Comparison of ENCODE assay signal across 8 mouse cellular contexts in genomic region chr11:82914711-82915352, GRCm38 (mm10). TPM values are rescaled to one million over a fixed set of nuclear protein-coding genes. Genes with fewer than 3 reads are reported as not detected.
A peak's percentile ranks its signal among the peaks of the same experiment; 100 is the strongest.
DNase-seq lines count a peak whose midpoint lies in the region; ATAC-seq and TF ChIP-seq lines count a peak whose summit lies in the region.

No protein-coding gene starts in this region.

- no peak for TF ChIP-seq POLR2A in MEL (IDR thresholded peaks at IDR 0.05; ENCODE audit: control insufficient read depth in 1 of 2, insufficient read depth in 1 of 2, low read depth in 1 of 2, low read length in 2 of 2, poor library complexity in 1 of 2)

- peak overlapping the region; percentile 45 for H3K4me2 ChIP-seq in forebrain, embryonic 14.5 days (ENCODE audit: low read length)
- H3K4me2 ChIP-seq in lung, embryonic 16.5 days (ENCODE audit: low read depth, low read length), result peak overlapping the region; percentile 50

- H3K79me2 ChIP-seq in MEL (ENCODE audit: control insufficient read depth, insufficient read depth, low read length, poor library complexity), result no peaks in the 10 kb centered on the region

- TF ChIP-seq RAD21 in MEL (IDR thresholded peaks at IDR 0.05; ENCODE audit: low read depth, low read length), result no peak; the same call in none of the 2 replicates

- no peaks in the 10 kb centered on the region for H3K36me3 ChIP-seq in MEL (ENCODE audit: control insufficient read depth in 1 of 2, insufficient read depth in 2 of 2, low read length in 2 of 2)
- no peaks in the 10 kb centered on the region for H3K36me3 ChIP-seq in forebrain, embryonic 14.5 days (ENCODE audit: control insufficient read depth, insufficient read depth, low read length)
- no peaks in the 10 kb centered on the region for H3K36me3 ChIP-seq in lung, embryonic 16.5 days (ENCODE audit: control insufficient read depth, insufficient read depth, low read length)

- no peak for TF ChIP-seq EP300 in MEL (IDR thresholded peaks at IDR 0.05; ENCODE audit: low read depth in 1 of 2, low read length in 2 of 2)

- H3K4me1 ChIP-seq in MEL (ENCODE audit: control insufficient read depth in 1 of 2, insufficient read depth in 2 of 2, low read length in 2 of 2), result 0 out of 4 replicates have a peak, but pooled peaks cover 0 to 2% of the 10 kb centered on the region in 2 experiments
- no peaks in the 10 kb centered on the region for H3K4me1 ChIP-seq in forebrain, embryonic 14.5 days (ENCODE audit: control insufficient read depth, insufficient read depth, low read length)
- peaks cover 4% of the 10 kb centered on the region; the same call in 1 of the 2 replicates for H3K4me1 ChIP-seq in lung, embryonic 16.5 days (replicated peaks; ENCODE audit: control insufficient read depth, insufficient read depth, low read length)

- peak overlapping the region; percentile 24 to 34; a peak in 3 of 4 replicates for H3K4me3 ChIP-seq in MEL (ENCODE audit: control insufficient read depth in 1 of 2, insufficient read depth in 1 of 2, low read depth in 2 of 2, low read length in 2 of 2)
- H3K4me3 ChIP-seq in forebrain, embryonic 14.5 days (ENCODE audit: low read depth, low read length), result no peak overlapping the region
- peak overlapping the region; percentile 15; the same call in 1 of the 2 replicates for H3K4me3 ChIP-seq in lung, embryonic 16.5 days (ENCODE audit: low read length)

- WGBS in forebrain, embryonic 14.5 days, result 8% methylated on average over 16 of the region's 16 CpGs
- 4% methylated on average over 16 of the region's 16 CpGs for WGBS in lung, embryonic 16.5 days

- peaks cover 0 to 2% of the 10 kb centered on the region in 2 experiments; a peak in 2 of 4 replicates for H3K27me3 ChIP-seq in MEL (ENCODE audit: control insufficient read depth in 1 of 2, insufficient read depth in 2 of 2, low read length in 2 of 2)
- H3K27me3 ChIP-seq in forebrain, embryonic 14.5 days (replicated peaks; ENCODE audit: control insufficient read depth, insufficient read depth, low read length), result no peaks in the 10 kb centered on the region
- peaks cover 2% of the 10 kb centered on the region; the same call in 1 of the 2 replicates for H3K27me3 ChIP-seq in lung, embryonic 16.5 days (ENCODE audit: control insufficient read depth, insufficient read depth, low read depth, low read length)

- H3K27ac ChIP-seq in MEL (ENCODE audit: control insufficient read depth, low read depth, low read length), result no peak overlapping the region
- H3K27ac ChIP-seq in forebrain, embryonic 14.5 days (ENCODE audit: low read depth, low read length), result no peak overlapping the region
- H3K27ac ChIP-seq in lung, embryonic 16.5 days (ENCODE audit: low read length), result no peak overlapping the region

- peak; percentile 62; the same call in 1 of the 2 replicates for ATAC-seq in forebrain, embryonic 14.5 days
- peak; percentile 72 to 80 for ATAC-seq in hematopoietic stem cell, adult 5-6 weeks (replicated peaks in 1 of 2; ENCODE audit: insufficient read depth in 1 of 2, low FRiP score in 2 of 2, low TSS enrichment in 1 of 2, low read depth in 1 of 2, poor library complexity in 2 of 2, severe bottlenecking in 2 of 2)
- ATAC-seq in lung, embryonic 16.5 days (ENCODE audit: low read depth), result peak; percentile 63

- no peaks in the 10 kb centered on the region for H3K9me3 ChIP-seq in MEL (replicated peaks; ENCODE audit: insufficient read depth, low read length)
- H3K9me3 ChIP-seq in forebrain, embryonic 14.5 days (replicated peaks; ENCODE audit: control insufficient read depth, low read length), result no peaks in the 10 kb centered on the region
- H3K9me3 ChIP-seq in lung, embryonic 16.5 days (ENCODE audit: control insufficient read depth, low read length), result no peaks in the 10 kb centered on the region

- no peak overlapping the region for H3K9ac ChIP-seq in MEL (ENCODE audit: control insufficient read depth, low read depth, low read length, poor library complexity, severe bottlenecking)
- peak overlapping the region; percentile 43 for H3K9ac ChIP-seq in forebrain, embryonic 14.5 days (ENCODE audit: low read length)
- H3K9ac ChIP-seq in lung, embryonic 16.5 days (ENCODE audit: low read length), result no peak overlapping the region

- TF ChIP-seq CTCF in MEL (IDR thresholded peaks at IDR 0.05 in 2 of 3, conservative IDR thresholded peaks at IDR 0.05 in 1 of 3; ENCODE audit: control insufficient read depth in 1 of 3, insufficient read depth in 1 of 3, low read depth in 2 of 3, low read length in 3 of 3, poor library complexity in 1 of 3, severe bottlenecking in 1 of 3), result peak; percentile 97 to 100 (median 99)

- peak; percentile 87 for DNase-seq in MEL (ENCODE audit: low read depth, low spot score)
- DNase-seq in cerebellum, adult 11 months, result peak; percentile 63
- peak; percentile 85 for DNase-seq in forebrain, embryonic 14.5 days (ENCODE audit: low spot score)
- DNase-seq in layer of hippocampus, adult 8-10 months (ENCODE audit: low spot score in 2 of 2), result peak; percentile 43 to 66
- DNase-seq in ovary, postnatal 36 days (ENCODE audit: low spot score), result peak; percentile 74
- peak; percentile 79 for DNase-seq in thymus, postnatal 25 days

TF ChIP-seq in MEL, 35 proteins besides CTCF, POLR2A, EP300 and RAD21:
- 0 out of 2 replicates have a peak, but pooled peaks have one; percentile 12 for TF ChIP-seq TBP (IDR thresholded peaks at IDR 0.05; ENCODE audit: low read depth, low read length)
- TF ChIP-seq ZNF384 (IDR thresholded peaks at IDR 0.05; ENCODE audit: low read depth, low read length), result no peak
- TF ChIP-seq ZC3H11A (IDR thresholded peaks at IDR 0.05; ENCODE audit: low read depth, low read length), result peak; percentile 99
- TF ChIP-seq SIN3A (IDR thresholded peaks at IDR 0.05; ENCODE audit: low read length), result peak; percentile 46; the same call in 1 of the 2 replicates
- TF ChIP-seq GATA1 (IDR thresholded peaks at IDR 0.05; ENCODE audit: low read depth, low read length), result peak; percentile 68
- 0 out of 2 replicates have a peak, but pooled peaks have one; percentile 32 for TF ChIP-seq MYC (IDR thresholded peaks at IDR 0.05; ENCODE audit: low read depth, low read length)
- no peak for TF ChIP-seq MAFK (IDR thresholded peaks at IDR 0.05; ENCODE audit: borderline replicate concordance, low read depth, low read length)
- peak; percentile 99 for TF ChIP-seq SMC3 (IDR thresholded peaks at IDR 0.05; ENCODE audit: low read depth, low read length)

RNA-seq across cellular contexts. Expression of gene Unc45b, which starts 4.5 kb away (rescaled TPM):
- 0.08 TPM in 1 of 2 replicates, not detected in the other for total RNA-seq in MEL (2012; rRNA removed)
- under 1 TPM in 1 of 2 experiments, not detected in 1; 0.29 TPM for polyA plus RNA-seq in MEL (2012; ENCODE audit: insufficient read depth in 1 of 2, insufficient read length in 2 of 2, low read depth in 1 of 2, low replicate concordance in 2 of 2, missing spikeins in 1 of 2)
- polyA plus RNA-seq in forebrain, embryonic 14.5 days (2014; fragmentation: Nextera tagmentation; extraction: Ambion mirVana), result 0.38 and 1.1 TPM in 2 replicates
- total RNA-seq in hematopoietic stem cell, adult 5-6 weeks (2017), result 0.15 and 1.6 TPM in 2 replicates
- 1 to 10 TPM; 1.2 to 2.6 (median 1.6) TPM for total RNA-seq in layer of hippocampus, adult 8-10 months (2022)
- polyA plus RNA-seq in lung, embryonic 16.5 days (2015; fragmentation: Nextera tagmentation; extraction: Ambion mirVana), result 14.5 and 16.2 TPM in 2 replicates

RNA-seq across cellular contexts. Expression of gene Nle1, which starts 6.6 kb away (rescaled TPM):
- 79.6 and 97.3 TPM in 2 replicates for total RNA-seq in MEL (2012; rRNA removed)
- 100 to 1,000 TPM in 1 of 2 experiments, not detected in 1; 103 TPM for polyA plus RNA-seq in MEL (2012; ENCODE audit: insufficient read depth in 1 of 2, insufficient read length in 2 of 2, low read depth in 1 of 2, low replicate concordance in 2 of 2, missing spikeins in 1 of 2)
- polyA plus RNA-seq in forebrain, embryonic 14.5 days (2014; fragmentation: Nextera tagmentation; extraction: Ambion mirVana), result 23.4 and 25.7 TPM in 2 replicates
- total RNA-seq in hematopoietic stem cell, adult 5-6 weeks (2017), result 28.5 and 30.5 TPM in 2 replicates
- 10 to 100 TPM; 39.5 to 51.7 (median 46.7) TPM for total RNA-seq in layer of hippocampus, adult 8-10 months (2022)
- polyA plus RNA-seq in lung, embryonic 16.5 days (2015; fragmentation: Nextera tagmentation; extraction: Ambion mirVana), result 23.6 and 30.5 TPM in 2 replicates

RNA-seq across cellular contexts. Expression of gene Fndc8, which starts 22.9 kb away (rescaled TPM):
- 0.07 and 0.15 TPM in 2 replicates for total RNA-seq in MEL (2012; rRNA removed)
- under 1 TPM in 1 of 2 experiments, not detected in 1; 0.72 TPM for polyA plus RNA-seq in MEL (2012; ENCODE audit: insufficient read depth in 1 of 2, insufficient read length in 2 of 2, low read depth in 1 of 2, low replicate concordance in 2 of 2, missing spikeins in 1 of 2)
- 0.18 and 0.48 TPM in 2 replicates for polyA plus RNA-seq in forebrain, embryonic 14.5 days (2014; fragmentation: Nextera tagmentation; extraction: Ambion mirVana)
- not detected in 2 replicates for total RNA-seq in hematopoietic stem cell, adult 5-6 weeks (2017)
- not detected for total RNA-seq in layer of hippocampus, adult 8-10 months (2022)
- 0.09 and 0.20 TPM in 2 replicates for polyA plus RNA-seq in lung, embryonic 16.5 days (2015; fragmentation: Nextera tagmentation; extraction: Ambion mirVana)

RNA-seq across cellular contexts. Expression of gene Rad51d, which starts 24.4 kb away (rescaled TPM):
- 21.1 and 25.6 TPM in 2 replicates for total RNA-seq in MEL (2012; rRNA removed)
- polyA plus RNA-seq in MEL (2012; ENCODE audit: insufficient read depth in 1 of 2, insufficient read length in 2 of 2, low read depth in 1 of 2, low replicate concordance in 2 of 2, missing spikeins in 1 of 2), result 10 to 100 TPM in 1 of 2 experiments, not detected in 1; 30.0 TPM
- 14.2 and 16.8 TPM in 2 replicates for polyA plus RNA-seq in forebrain, embryonic 14.5 days (2014; fragmentation: Nextera tagmentation; extraction: Ambion mirVana)
- total RNA-seq in hematopoietic stem cell, adult 5-6 weeks (2017), result 15.2 and 21.4 TPM in 2 replicates
- total RNA-seq in layer of hippocampus, adult 8-10 months (2022), result 10 to 100 TPM; 15.1 to 18.6 (median 17.1) TPM
- polyA plus RNA-seq in lung, embryonic 16.5 days (2015; fragmentation: Nextera tagmentation; extraction: Ambion mirVana), result 13.2 and 14.0 TPM in 2 replicates

RNA-seq across cellular contexts. Expression of gene Slfn5, which starts 36.3 kb away (rescaled TPM):
- total RNA-seq in MEL (2012; rRNA removed), result 3.6 and 5.7 TPM in 2 replicates
- under 1 TPM in 1 of 2 experiments, not detected in 1; 0.67 TPM for polyA plus RNA-seq in MEL (2012; ENCODE audit: insufficient read depth in 1 of 2, insufficient read length in 2 of 2, low read depth in 1 of 2, low replicate concordance in 2 of 2, missing spikeins in 1 of 2)
- 0.41 and 0.52 TPM in 2 replicates for polyA plus RNA-seq in forebrain, embryonic 14.5 days (2014; fragmentation: Nextera tagmentation; extraction: Ambion mirVana)
- total RNA-seq in hematopoietic stem cell, adult 5-6 weeks (2017), result 14.1 and 30.8 TPM in 2 replicates
- 1 to 10 TPM; 4.1 to 6.8 (median 5.0) TPM for total RNA-seq in layer of hippocampus, adult 8-10 months (2022)
- polyA plus RNA-seq in lung, embryonic 16.5 days (2015; fragmentation: Nextera tagmentation; extraction: Ambion mirVana), result 4.1 and 4.5 TPM in 2 replicates
